Mouse (Mus musculus): ENCODE data around the gene Myo15.

The Myo15 gene

GRCm38 (mm10) chr11:60495692-60496091 lies 26.6 kb downstream of the Myo15 start:
- no peak for DNase-seq (ENCODE audit: extremely low read depth, insufficient read length, low spot score)

- no peak for DNase-seq (ENCODE audit: extremely low read depth, insufficient read length, low spot score)
These were observed 38.1 kb downstream of the Myo15 start for GRCm38 (mm10) chr11:60507281-60507680.

- no peak for DNase-seq (ENCODE audit: extremely low read depth, insufficient read length, low spot score)
These were observed 39.8 kb downstream of the Myo15 start for GRCm38 (mm10) chr11:60508950-60509349.

DNA sequence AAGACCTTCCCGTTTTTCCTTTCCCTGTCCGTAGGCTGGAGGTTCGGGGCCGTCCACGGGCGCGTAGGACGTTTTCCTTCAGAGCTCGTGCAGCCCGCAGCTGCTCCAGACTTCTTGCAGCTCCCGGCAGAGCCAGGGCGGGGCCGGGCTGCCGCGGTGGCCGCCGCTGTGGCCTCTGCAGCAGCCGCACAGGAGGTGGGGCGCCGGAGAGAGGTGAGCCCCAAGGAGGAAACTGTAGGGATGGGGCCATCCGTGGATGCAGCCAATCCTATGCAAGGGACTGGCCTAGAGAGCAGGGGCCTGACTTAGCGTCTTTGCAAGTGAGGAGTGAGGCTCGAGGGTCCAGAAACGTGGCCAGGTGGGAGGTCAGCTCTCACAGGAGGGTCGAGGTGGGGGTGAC lies 40.4 kb downstream of the Myo15 start:
- no peak for DNase-seq (ENCODE audit: extremely low read depth, insufficient read length, low spot score)

DNA sequence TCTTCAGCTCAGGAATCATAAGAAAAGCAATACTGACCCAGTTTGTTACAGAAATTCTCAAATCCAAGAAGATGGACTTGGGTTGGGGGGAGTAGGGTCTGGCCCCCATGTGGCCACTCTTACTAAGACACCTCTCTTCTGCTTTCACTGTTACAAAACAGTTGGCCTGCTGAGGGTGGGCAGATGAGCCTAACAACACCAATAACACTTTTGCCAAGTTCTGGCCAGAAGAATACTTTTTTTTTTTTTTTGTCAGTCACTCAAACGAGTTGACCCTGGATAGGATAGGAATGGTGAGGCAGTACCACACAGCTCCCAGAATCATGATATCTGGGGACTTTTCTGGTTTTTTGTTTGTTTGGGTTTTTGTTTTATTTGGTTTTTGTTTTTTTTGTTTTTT lies 42.8 kb downstream of the Myo15 start:
- DNase-seq (ENCODE audit: extremely low read depth, insufficient read length, low spot score): no peak

DNA sequence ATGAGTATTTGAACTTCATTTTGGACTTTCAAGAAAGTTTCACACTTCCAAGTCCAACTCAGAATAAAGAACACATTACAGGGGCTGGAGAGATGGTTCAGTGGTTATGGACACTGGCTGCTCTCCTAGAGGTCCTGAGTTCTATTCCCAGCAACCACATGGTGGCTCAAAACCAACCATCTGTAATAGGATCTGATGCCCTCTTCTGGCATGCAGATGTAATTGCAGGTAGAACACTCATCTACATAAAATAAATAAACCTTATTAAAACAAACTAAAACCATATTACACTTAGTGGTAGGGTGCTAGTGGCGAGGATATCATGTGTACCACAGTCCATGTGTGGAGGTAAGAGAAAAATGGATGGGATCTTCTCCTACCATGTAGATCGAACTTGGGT lies 43.4 kb downstream of the Myo15 start:
- no peak for DNase-seq (ENCODE audit: extremely low read depth, insufficient read length, low spot score)

DNA sequence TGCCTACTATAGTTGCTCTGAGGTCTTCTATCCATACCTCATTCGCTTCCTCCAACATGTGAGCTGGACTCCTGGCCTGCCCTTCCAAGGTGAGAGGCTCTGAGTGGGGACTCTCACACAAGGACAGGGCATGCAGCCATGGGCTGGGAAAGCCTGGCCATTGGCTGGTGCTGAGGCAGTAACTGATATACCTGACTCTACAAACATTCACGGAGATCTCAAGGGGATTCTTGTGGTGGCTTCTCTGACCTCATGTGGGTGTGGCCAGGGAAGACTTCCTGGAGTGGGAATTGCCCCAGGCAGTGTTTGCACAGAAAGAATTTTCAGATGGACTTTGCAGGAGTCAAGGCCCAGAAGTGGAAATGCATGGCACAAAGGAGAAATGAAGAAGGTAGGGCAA lies 45.8 kb downstream of the Myo15 start:
- peak; percentile 62 for DNase-seq (ENCODE audit: extremely low read depth, insufficient read length, low spot score)

DNA sequence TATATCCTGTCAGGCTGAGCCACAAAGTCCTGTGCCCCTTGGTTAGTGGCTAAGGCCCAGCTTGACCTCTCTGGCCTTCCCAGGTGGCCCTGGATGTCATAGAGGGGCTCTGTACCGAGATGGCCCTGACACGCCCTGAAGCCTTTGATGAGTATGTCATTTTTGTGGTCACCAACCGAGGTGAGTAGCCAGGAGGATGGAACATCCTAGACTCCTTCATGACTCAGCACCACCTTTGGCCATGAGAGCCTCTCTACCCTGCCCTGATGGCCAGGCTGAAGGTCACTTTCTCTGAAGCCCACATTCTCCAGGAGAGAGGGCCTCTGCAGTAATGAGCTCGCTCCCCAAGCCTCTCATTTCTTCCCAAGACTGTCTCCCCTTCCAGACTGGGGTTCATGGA lies 49.2 kb downstream of the Myo15 start:
- DNase-seq (ENCODE audit: extremely low read depth, insufficient read length, low spot score): no peak

DNA sequence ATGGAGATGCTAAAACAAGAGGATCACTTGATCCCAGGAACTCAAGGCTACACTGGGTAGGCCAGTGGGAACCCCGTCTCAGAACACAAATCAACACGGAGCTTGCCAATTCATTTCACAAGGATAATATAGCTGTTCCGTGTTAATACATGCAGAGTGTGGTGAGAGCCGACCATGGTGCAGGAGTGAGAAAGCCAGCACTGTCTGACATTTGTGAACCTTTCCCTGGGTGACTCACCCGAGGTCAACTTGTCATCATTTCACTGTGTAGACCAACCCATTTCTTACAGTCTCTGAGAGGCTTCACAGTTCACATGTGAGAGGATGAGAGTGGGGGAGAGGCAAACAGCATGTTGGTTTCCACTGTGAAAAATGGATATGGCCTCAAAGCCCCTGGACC lies 52.9 kb downstream of the Myo15 start:
- no peak for DNase-seq (ENCODE audit: extremely low read depth, insufficient read length, low spot score)

DNA sequence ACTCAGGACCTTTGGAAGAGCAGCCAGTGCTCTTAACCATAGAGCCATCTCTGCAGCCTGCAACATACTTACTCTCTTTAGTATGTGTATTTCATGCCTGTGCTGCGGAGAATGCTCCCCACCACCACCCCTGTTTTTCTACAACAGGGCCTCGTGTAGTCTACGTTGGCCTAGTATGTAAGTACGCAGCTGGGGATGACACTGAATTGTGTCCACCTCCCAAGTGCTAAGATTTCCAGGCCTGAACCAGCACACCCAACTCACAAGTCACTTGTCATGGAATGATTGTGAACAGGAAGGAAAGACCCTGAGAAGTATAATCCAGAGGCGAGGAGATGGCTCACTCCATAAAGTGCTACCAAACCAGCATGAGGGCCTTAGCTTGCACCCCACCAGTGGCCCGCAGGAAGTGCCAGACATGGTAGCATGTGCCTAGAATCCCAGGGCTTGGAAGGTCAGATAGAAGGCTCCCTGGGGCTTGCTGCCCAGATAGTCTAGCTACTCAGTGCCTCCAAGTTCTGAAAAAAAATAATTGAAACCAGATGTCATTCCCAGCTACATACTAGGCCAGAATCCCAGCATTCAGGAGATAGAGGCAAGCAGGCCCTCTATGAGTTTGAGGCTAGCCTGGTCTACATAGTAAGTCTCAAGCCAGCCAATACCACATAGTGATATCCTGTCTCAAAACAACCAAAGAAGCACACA lies 53.7 kb downstream of the Myo15 start:
- DNase-seq (ENCODE audit: extremely low read depth, insufficient read length, low spot score): no peak

GRCm38 (mm10) chr11:60526461-60526860 lies 57.3 kb downstream of the Myo15 start:
- no peak for DNase-seq (ENCODE audit: extremely low read depth, insufficient read length, low spot score)

DNA sequence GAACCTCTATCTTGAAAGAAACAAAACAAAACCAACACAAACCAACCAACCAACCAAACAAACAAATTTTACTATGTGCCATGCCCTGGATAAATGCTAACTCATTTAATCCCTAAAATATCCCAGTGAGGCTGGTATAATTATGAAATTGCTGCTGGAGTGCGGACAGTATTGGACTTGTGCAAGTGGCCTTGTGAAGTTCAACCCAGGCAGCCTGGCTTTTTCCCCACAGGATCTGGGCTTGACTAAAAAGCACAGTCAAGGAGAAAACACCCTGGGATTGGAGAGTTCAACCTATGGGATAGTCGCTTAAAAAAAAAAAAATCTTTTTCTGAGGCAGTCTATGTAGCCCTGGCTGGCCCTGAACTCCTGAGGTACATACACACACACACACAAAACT lies 66.5 kb downstream of the Myo15 start:
- DNase-seq (ENCODE audit: extremely low read depth, insufficient read length, low spot score): no peak

- DNase-seq (ENCODE audit: extremely low read depth, insufficient read length, low spot score): peak; percentile 43
These were observed 67.2 kb downstream of the Myo15 start, which contains the start of gene Alkbh5 for GRCm38 (mm10) chr11:60536180-60536858. Alkbh5 (plus strand) TSS chr11:60536381.

- peak; percentile 98 for DNase-seq (ENCODE audit: extremely low read depth, insufficient read length, low spot score)
These were observed 67.8 kb downstream of the Myo15 start for GRCm38 (mm10) chr11:60536859-60537467.

DNA sequence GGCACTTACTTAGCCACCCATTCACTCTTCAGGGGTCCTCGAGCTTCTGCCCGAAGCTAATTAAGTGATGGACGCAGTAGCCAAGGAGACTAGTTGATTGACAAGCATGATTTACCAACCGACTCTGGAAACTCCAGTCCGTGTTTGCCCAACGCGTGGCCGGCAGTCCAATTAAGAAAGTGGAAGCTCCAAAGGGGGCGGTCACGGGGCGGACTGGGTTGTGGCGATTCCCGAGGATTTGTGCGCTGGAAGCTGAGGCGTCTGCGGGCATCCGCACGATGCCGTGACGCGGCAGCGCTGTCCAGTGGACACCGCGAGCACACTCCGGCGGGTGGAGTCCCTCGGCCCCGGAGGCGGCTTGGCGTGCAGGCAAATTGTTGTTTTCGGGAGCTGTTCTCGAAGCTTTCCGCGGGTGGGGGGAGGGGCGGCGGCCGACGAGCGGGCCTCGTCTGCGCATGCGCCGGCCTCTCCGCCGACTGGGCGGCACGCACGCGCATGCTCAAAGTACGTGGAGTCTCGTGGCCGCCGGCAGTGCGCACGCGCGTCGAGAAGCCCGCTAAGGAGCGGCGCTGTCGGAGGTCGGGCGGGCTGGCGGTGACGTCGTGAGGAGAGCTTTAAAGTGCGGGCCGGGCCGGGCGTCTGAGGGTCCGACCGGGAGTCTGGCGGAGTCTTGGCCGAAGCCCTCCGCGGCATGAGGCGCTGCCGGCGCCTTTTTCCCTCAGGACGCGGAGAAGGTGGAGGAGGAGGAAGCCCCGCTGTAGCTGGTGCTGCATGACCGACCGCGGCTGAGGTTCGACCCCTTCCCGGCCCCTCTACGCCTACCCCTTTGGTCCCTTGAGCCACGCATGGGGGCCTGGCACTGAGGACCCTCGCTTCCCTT lies 68.6 kb downstream of the Myo15 start:
- DNase-seq (ENCODE audit: extremely low read depth, insufficient read length, low spot score): peak; percentile 98

DNA sequence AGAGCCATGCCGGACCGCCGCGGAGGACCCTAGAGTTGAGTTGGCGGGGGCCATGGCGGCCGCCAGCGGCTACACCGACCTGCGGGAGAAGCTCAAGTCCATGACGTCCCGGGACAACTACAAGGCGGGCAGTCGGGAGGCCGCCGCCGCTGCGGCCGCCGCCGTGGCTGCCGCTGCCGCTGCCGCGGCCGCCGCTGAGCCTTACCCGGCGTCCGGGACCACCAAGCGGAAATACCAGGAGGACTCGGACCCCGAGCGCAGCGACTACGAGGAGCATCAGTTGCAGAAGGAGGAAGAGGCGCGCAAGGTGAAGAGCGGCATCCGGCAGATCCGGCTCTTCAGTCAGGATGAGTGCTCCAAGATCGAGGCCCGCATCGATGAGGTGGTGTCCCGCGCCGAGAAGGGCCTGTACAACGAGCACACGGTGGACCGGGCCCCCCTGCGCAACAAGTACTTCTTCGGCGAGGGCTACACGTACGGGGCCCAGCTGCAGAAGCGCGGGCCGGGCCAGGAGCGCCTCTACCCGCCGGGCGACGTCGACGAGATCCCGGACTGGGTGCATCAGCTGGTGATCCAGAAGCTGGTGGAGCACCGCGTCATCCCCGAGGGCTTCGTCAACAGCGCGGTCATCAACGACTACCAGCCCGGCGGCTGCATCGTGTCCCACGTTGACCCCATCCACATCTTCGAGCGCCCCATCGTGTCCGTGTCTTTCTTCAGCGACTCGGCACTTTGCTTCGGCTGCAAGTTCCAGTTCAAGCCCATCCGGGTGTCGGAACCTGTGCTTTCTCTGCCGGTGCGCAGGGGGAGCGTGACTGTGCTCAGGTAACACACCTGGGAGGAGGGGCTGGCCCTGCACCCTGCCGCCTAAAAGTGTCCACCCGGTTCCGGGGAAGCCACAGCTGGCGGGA lies 69.5 kb downstream of the Myo15 start:
- DNase-seq (ENCODE audit: extremely low read depth, insufficient read length, low spot score): peak; percentile 66

GRCm38 (mm10) chr11:60539540-60539939 lies 70.4 kb downstream of the Myo15 start:
- DNase-seq (ENCODE audit: extremely low read depth, insufficient read length, low spot score): no peak

GRCm38 (mm10) chr11:60540002-60540610 lies 71.0 kb downstream of the Myo15 start:
- peak; percentile 30 for DNase-seq (ENCODE audit: extremely low read depth, insufficient read length, low spot score)

- no peak for DNase-seq (ENCODE audit: extremely low read depth, insufficient read length, low spot score)
These were observed 71.6 kb downstream of the Myo15 start for GRCm38 (mm10) chr11:60540761-60541160.

GRCm38 (mm10) chr11:60541831-60542230 lies 72.7 kb downstream of the Myo15 start:
- DNase-seq (ENCODE audit: extremely low read depth, insufficient read length, low spot score): no peak
